Mouse (Mus musculus): ENCODE results near the gene Lgr5.

GRCm38 (mm10) chr10:115485602-115486001, 102.0 kb downstream of the Lgr5 start:
- TF ChIP-seq CTCF (IDR thresholded peaks at IDR 0.05; ENCODE audit: control insufficient read depth, insufficient read depth, insufficient replicate concordance, low read depth, low read length) (no peak), POLR2A (IDR thresholded peaks at IDR 0.05; ENCODE audit: control insufficient read depth, low read depth, low read length) (no peak)
